Mouse (Mus musculus): ENCODE data around the gene Hrh3. TPM values are rescaled to one million over a fixed set of nuclear protein-coding genes. Genes with fewer than 3 reads are reported as not detected.

Hrh3 gene
- total RNA-seq (2018; cell fraction: chromatin; rRNA removed): not detected
- total RNA-seq (2018; cell fraction: cytosol; rRNA removed): not detected
- total RNA-seq (2018; cell fraction: nucleus; rRNA removed): not detected
- not detected in 3 replicates for polyA plus RNA-seq (2018)

- H3K4me3 ChIP-seq (ENCODE audit: inconsistent target): no peak within 1 kb of the TSS
- 2% methylated on average over 65 of the region's 87 CpGs for WGBS (ENCODE audit: missing documents)
- H3K36me3 ChIP-seq (ENCODE audit: inconsistent target): no peaks in the 10 kb centered on the region
- H3K27ac ChIP-seq: no peak within 1 kb of the TSS
- H3K79me2 ChIP-seq (ENCODE audit: inconsistent target): no peaks in the 10 kb centered on the region
Measured at GRCm38 (mm10) chr2:180103978-180104658, at the start of gene Hrh3. Gene Hrh3 (minus strand): TSS chr2:180104488.

DNA sequence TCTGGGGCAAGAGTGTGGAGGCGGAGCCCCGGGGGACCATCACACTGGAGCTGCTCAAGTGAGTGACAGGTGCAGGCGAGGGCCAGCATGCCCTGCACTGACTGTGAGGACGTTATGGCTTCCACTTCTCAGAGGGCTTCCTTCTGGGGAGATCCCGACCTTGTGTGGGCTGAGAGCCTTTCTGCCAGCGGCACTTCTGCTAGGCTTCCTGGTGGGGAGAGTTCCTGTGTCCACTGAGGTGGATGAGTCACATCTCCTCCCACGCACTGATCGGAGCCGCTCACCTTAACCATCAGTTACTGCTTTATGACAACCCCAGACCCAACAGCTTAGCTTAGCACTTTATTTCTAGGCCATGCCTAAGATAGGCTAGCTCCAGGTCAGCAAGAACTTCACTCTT, 44.3 kb upstream of the Hrh3 start:
- H3K4me3 ChIP-seq (ENCODE audit: inconsistent target): no peak overlapping the region
- peaks cover 67% of the 10 kb centered on the region for H3K36me3 ChIP-seq (ENCODE audit: inconsistent target)
- WGBS (ENCODE audit: missing documents): 95% methylated on average over 9 of the region's 9 CpGs
- no peaks in the 10 kb centered on the region for H3K79me2 ChIP-seq (ENCODE audit: inconsistent target)
- H3K27ac ChIP-seq: no peak overlapping the region

DNA sequence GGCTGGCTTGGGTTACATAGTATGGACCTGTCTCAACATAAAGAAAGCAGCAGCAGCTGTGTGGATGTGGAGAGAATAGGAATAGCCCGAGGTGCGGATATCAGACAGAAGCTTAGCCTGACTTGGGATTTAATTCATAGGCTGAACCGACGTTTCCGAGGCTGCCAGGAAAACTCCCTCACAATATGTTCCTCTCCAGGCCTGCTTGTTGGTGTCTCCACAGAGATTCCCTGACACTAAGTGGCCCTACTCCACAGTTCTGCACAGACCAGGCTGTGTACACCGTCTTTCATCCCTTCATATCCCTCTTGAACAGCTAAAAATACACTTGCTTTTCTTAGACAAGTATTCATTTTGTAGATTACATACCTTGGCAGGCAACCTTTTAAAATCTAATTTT, 43.1 kb upstream of the Hrh3 start:
- H3K27ac ChIP-seq: no peak overlapping the region
- 98% methylated on average over 6 of the region's 6 CpGs for WGBS (ENCODE audit: missing documents)
- H3K4me3 ChIP-seq (ENCODE audit: inconsistent target): no peak overlapping the region
- H3K79me2 ChIP-seq (ENCODE audit: inconsistent target): no peaks in the 10 kb centered on the region
- H3K36me3 ChIP-seq (ENCODE audit: inconsistent target): peaks cover 56% of the 10 kb centered on the region

DNA sequence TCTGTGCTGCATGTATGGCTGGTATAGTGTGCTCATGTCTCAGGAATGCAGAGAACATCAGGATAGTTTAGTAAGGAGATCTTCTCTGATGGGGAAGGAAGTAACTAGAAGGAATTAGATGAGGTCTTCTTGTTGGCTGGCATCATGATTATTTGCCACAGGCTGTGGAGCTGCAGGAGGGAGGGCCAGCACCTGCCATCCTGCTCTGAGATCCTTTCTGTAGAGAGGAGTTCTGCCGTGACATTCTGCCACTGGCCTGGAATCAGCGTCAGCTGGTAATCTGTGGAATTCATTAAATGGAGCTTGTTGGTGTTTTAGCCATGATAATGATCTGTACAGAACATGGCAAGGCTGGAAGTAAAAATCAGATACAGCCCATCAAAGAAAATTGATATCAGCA, 41.8 kb upstream of the Hrh3 start:
- WGBS (ENCODE audit: missing documents): 100% methylated on average over 2 of the region's 2 CpGs
- H3K36me3 ChIP-seq (ENCODE audit: inconsistent target): peaks cover 56% of the 10 kb centered on the region

GRCm38 (mm10) chr2:180135414-180135813, 31.1 kb upstream of the Hrh3 start:
- Histone ChIP-seq H3K27ac (no peak overlapping the region), H3K36me3 (ENCODE audit: inconsistent target) (peaks cover 9% of the 10 kb centered on the region; the same call in 1 of the 2 replicates), H3K79me2 (ENCODE audit: inconsistent target) (peaks cover 42% of the 10 kb centered on the region; the same call in 1 of the 2 replicates), H3K4me3 (ENCODE audit: inconsistent target) (no peak overlapping the region)
- 72% methylated on average over 5 of the region's 5 CpGs for WGBS (ENCODE audit: missing documents)

More for the DNA sequence above, 41.8 kb upstream of the Hrh3 start:
- Histone ChIP-seq H3K79me2 (ENCODE audit: inconsistent target) (no peaks in the 10 kb centered on the region), H3K27ac (no peak overlapping the region), H3K4me3 (ENCODE audit: inconsistent target) (no peak overlapping the region)

DNA sequence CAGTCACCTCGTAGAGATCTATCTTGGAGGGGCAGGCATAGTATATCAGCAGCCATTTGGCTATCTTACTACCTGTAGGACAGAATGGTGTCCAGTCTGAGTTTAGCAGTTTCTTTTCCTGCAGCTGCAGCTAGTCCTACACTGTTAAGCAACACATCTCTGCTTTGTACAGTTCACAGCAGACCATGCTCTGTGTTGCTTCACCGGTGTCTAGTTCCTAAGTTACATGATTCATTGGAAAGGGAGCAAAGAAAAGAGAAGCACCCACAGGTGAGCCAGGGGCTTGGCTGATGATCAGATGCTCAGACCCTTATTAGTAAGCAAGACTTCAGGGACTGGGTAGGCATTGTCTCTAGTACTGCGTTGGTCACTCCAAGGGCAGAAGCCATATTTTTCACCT, 29.6 kb upstream of the Hrh3 start:
- 72% methylated on average over 3 of the region's 3 CpGs for WGBS (ENCODE audit: missing documents)
- no peak overlapping the region for H3K27ac ChIP-seq
- peaks cover 50% of the 10 kb centered on the region; the same call in 1 of the 2 replicates for H3K79me2 ChIP-seq (ENCODE audit: inconsistent target)
- no peak overlapping the region for H3K4me3 ChIP-seq (ENCODE audit: inconsistent target)
- peaks cover 7% of the 10 kb centered on the region; the same call in 1 of the 2 replicates for H3K36me3 ChIP-seq (ENCODE audit: inconsistent target)

- peaks cover 56% of the 10 kb centered on the region; the same call in 1 of the 2 replicates for H3K79me2 ChIP-seq (ENCODE audit: inconsistent target)
- H3K4me3 ChIP-seq (ENCODE audit: inconsistent target): no peak overlapping the region
- WGBS (ENCODE audit: missing documents): 98% methylated on average over 4 of the region's 4 CpGs
- no peak overlapping the region for H3K27ac ChIP-seq
- peaks cover under 1% of the 10 kb centered on the region; the same call in 1 of the 2 replicates for H3K36me3 ChIP-seq (ENCODE audit: inconsistent target)
Measured at GRCm38 (mm10) chr2:180133231-180133630, 28.9 kb upstream of the Hrh3 start.

GRCm38 (mm10) chr2:180127675-180128074, 23.4 kb upstream of the Hrh3 start:
- no peak overlapping the region for H3K4me3 ChIP-seq (ENCODE audit: inconsistent target)
- no peaks in the 10 kb centered on the region for H3K36me3 ChIP-seq (ENCODE audit: inconsistent target)
- H3K79me2 ChIP-seq (ENCODE audit: inconsistent target): peaks cover 86% of the 10 kb centered on the region; the same call in 1 of the 2 replicates
- H3K27ac ChIP-seq: peak overlapping the region; percentile 25; the same call in 1 of the 2 replicates
- WGBS (ENCODE audit: missing documents): 0% methylated on average over 1 of the region's 1 CpGs

GRCm38 (mm10) chr2:180126195-180126594, 21.9 kb upstream of the Hrh3 start:
- H3K4me3 ChIP-seq (ENCODE audit: inconsistent target): no peak overlapping the region

DNA sequence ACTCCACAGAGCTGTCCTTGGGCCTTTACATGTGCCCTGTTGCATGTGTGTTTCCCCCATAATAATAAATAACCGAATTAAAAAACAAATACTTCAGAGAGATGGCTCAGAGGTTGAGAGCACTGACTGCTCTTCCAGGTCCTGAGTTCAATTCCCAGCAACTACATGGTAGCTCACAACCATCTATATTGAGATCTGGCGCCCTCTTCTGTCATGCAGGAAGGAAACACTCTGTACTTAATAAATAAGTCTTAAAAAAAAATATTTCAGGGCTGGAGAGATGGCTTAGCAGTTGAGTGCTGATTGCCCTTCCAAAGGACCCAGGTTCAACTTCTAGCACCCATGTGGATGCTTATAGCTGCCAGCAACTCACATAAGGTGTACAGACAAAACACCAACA, 19.9 kb upstream of the Hrh3 start:
- Histone ChIP-seq H3K79me2 (ENCODE audit: inconsistent target) (peaks cover 86% of the 10 kb centered on the region; the same call in 1 of the 2 replicates), H3K4me3 (ENCODE audit: inconsistent target) (no peak overlapping the region), H3K27ac (no peak overlapping the region), H3K36me3 (ENCODE audit: inconsistent target) (no peaks in the 10 kb centered on the region)
- WGBS (ENCODE audit: missing documents): 96% methylated on average over 2 of the region's 2 CpGs

More at GRCm38 (mm10) chr2:180126195-180126594, 21.9 kb upstream of the Hrh3 start:
- Histone ChIP-seq H3K79me2 (ENCODE audit: inconsistent target) (peaks cover 85% of the 10 kb centered on the region; the same call in 1 of the 2 replicates), H3K36me3 (ENCODE audit: inconsistent target) (no peaks in the 10 kb centered on the region), H3K27ac (peak overlapping the region; percentile 25)
- WGBS (ENCODE audit: missing documents): 4% methylated on average over 4 of the region's 4 CpGs

DNA sequence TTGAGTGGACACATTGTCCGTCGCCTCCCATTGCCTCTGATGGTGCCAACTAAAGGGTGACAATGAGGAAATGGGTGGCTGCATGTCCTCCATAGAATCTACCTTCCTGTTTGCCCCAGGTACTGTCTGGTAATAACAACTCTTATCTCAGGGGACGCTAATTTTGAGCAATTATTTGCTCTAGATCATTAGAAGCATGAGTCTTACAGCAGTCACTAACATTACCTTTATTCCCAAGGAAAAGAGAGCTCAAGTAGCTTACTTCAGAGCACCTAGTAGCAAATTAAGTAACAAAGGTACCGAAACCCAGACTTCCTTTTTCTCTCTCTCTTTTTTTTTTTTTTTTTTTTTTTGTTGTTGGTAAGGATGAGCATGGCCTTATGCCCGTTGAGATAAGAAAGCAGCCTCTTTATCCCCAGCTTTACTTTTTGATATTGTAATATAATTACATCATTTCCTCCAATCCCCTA, 16.0 kb upstream of the Hrh3 start:
- no peak overlapping the region for H3K27ac ChIP-seq
- WGBS (ENCODE audit: missing documents): 5% methylated on average over 4 of the region's 5 CpGs
- H3K36me3 ChIP-seq (ENCODE audit: inconsistent target): no peaks in the 10 kb centered on the region

GRCm38 (mm10) chr2:180119439-180120291, 15.4 kb upstream of the Hrh3 start:
- H3K27ac ChIP-seq: no peak overlapping the region
- WGBS (ENCODE audit: missing documents): under 1% methylated on average over 67 of the region's 68 CpGs
- peaks cover 47% of the 10 kb centered on the region; the same call in 1 of the 2 replicates for H3K79me2 ChIP-seq (ENCODE audit: inconsistent target)
- peak overlapping the region; percentile 41 for H3K4me3 ChIP-seq (ENCODE audit: inconsistent target)
- H3K36me3 ChIP-seq (ENCODE audit: inconsistent target): no peaks in the 10 kb centered on the region

More for the DNA sequence above, 16.0 kb upstream of the Hrh3 start:
- Histone ChIP-seq H3K79me2 (ENCODE audit: inconsistent target) (peaks cover 54% of the 10 kb centered on the region; the same call in 1 of the 2 replicates), H3K4me3 (ENCODE audit: inconsistent target) (peak overlapping the region; percentile 41)

DNA sequence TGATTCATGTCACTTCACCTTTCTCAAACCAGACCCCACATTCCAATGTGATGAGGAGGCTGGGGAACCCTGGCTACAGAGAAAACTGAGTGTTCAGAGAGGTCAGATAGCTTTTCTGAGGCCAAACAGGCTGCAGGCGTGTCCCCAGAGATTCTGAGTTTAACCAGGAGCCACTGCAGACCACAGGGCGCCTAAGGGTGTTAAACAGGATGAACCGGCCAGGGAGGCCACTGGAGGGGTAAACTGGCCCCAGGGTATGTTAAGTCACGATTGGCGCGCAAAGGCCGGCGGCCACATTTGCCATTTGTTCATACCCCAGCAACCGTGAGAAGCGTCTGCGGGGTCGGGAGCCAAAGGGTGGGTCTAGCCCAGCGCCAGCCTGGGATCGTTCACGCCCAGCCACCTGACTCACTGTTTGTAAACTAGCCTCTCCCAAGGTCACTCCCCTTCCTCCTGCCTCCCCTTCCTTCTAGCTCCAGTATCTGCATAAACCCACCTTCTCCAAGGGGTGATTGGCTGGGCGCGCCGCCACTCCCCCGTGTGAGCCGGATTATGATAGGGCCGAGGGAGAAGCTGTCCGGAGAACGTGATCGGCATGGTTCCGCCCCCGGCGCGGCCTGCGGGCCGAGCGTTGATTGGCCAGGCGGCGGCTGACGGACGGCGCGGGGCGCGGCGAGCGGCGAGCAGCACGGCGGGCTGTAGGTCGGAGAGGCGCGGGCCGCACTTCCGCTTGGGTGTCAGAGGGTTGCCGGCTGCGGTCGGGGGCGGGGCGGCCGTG, 14.6 kb upstream of the Hrh3 start, which contains the start of gene Osbpl2:
Gene Osbpl2, plus strand, starts transcription at position 646 of the 778 bp plus-strand sequence.
- Histone ChIP-seq H3K79me2 (ENCODE audit: inconsistent target) (peaks cover 39% of the 10 kb centered on the region; the same call in 1 of the 2 replicates), H3K4me3 (ENCODE audit: inconsistent target) (peak within 1 kb of the TSS; percentile 43), H3K27ac (peak within 1 kb of the TSS; percentile 13; the same call in 1 of the 2 replicates), H3K36me3 (ENCODE audit: inconsistent target) (no peaks in the 10 kb centered on the region)
- WGBS (ENCODE audit: missing documents): under 1% methylated on average over 52 of the region's 55 CpGs
